Mouse (Mus musculus): Measurements from ENCODE around the gene Nalcn.

Gene Nalcn

GRCm38 (mm10) chr14:123512923-123513322 lies 114.0 kb downstream of the Nalcn start:
- no peak for DNase-seq (ENCODE audit: low spot score in 2 of 2)

DNA sequence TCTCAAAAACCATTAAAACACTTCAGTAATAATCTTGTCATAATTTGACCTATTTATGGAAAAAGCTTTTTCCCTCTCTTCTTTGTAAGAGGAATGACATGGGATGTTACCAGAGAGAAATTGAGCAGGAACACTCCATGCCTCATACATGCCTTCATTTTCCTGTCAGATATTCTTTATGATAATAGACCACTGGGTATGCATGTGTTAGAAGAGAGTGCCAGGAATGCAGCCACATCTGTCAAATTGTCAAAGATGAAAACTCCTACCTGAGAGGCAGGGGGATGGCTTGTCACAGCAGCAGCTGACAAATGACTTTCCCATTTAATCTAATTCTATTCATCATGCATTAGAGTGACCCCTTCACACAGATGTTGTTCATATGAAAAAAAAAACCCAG lies 131.4 kb downstream of the Nalcn start:
- DNase-seq (ENCODE audit: low spot score in 2 of 2): no peak

GRCm38 (mm10) chr14:123488575-123489207 lies 138.3 kb downstream of the Nalcn start:
- DNase-seq (ENCODE audit: low spot score in 2 of 2): no peak

DNA sequence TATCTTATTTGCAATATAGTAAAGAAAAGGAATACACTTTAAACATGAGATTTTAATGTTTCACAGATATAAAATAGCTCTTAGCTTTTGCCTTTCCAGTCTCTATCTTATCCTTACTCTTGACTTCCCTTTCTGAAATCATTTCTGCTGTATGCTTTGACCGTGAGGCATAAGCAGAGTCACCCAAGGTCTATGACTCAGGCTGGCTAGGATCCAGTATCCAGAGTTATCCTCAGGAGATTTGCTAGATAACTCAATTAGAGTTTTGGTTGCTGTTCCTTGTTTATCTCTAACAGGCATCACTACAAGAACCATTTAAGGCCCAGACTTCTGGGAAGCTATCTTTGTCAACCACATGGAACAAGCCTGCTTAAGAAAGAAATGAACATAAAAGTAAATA lies 164.9 kb downstream of the Nalcn start:
- no peak for DNase-seq (ENCODE audit: low spot score in 2 of 2)

- no peak for DNase-seq (ENCODE audit: low spot score in 2 of 2)
Observed at GRCm38 (mm10) chr14:123446031-123446430, 180.9 kb downstream of the Nalcn start.

- no peak for DNase-seq (ENCODE audit: low spot score in 2 of 2)
Observed at GRCm38 (mm10) chr14:123435542-123435941, 191.4 kb downstream of the Nalcn start.

GRCm38 (mm10) chr14:123376167-123376855 lies 250.6 kb downstream of the Nalcn start:
- peak; percentile 26 to 52 for DNase-seq (ENCODE audit: low spot score in 2 of 2)

DNA sequence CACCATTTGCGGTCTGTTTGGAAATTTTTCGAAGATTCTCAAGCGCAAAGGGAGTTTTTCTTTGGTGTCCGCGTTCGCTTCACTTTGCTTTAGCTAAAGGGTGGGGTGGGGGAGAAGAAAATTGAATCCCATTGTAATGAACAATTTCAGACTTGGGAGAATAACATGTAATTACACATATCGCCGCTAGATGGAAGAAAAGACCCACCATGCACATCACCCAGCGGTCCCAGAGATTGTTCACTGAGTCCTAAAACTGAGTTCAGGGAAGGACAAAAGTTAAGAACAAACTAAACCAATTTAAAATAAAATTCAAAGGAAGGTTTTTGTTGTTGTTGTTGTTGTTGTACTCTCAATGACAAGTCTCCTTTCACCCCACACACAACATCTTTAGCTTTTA lies 255.4 kb downstream of the Nalcn start:
- peak in 1 of 2 experiments; percentile 36 for DNase-seq (ENCODE audit: low spot score in 2 of 2)

DNA sequence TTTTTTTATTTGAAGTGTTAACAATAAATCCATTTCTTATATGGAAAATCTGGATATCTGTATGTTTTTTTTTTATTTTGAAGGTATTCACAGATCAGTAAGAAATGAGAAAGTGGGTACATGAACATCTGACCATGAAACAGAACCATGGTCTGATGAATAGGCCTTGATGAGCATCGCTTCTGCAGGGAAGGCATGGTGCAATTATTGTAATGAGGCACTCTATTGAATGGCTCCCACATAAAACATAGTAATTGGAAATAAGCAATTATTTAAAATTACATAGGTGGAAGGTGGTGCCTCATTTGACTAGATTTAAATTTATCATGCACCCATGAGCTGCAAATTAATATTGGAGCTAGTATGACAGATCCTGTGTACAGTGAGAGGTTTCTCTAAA lies 267.3 kb downstream of the Nalcn start:
- no peak for DNase-seq (ENCODE audit: low spot score in 2 of 2)

GRCm38 (mm10) chr14:123352973-123353372 lies 274.0 kb downstream of the Nalcn start:
- DNase-seq (ENCODE audit: low spot score in 2 of 2): peak; percentile 46 to 58

GRCm38 (mm10) chr14:123331841-123332240 lies 295.1 kb downstream of the Nalcn start:
- DNase-seq (ENCODE audit: low spot score in 2 of 2): no peak

GRCm38 (mm10) chr14:123314369-123314768 lies 312.6 kb downstream of the Nalcn start:
- DNase-seq (ENCODE audit: low spot score in 2 of 2): no peak

GRCm38 (mm10) chr14:123312371-123312770 lies 314.6 kb downstream of the Nalcn start:
- DNase-seq (ENCODE audit: low spot score in 2 of 2): no peak

DNA sequence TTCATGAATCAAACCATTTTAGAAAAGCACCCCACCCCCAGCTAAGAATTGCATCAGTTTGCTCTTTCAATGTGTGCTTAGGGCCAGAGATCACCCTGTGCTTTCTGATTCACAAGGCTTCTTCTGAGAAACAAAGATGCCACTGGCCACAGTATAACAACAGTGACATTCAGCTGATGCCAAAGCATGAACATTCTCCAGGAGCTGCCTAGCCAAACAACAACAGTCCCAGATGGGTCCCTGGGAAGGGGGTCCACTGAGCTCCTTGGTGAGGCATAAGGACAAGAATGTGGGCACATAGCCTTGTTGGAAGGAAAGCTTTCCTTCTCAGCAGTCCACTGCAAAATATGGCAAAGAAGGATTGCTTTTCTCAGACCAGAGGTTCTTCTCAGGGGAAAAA lies 330.9 kb downstream of the Nalcn start:
- no peak for DNase-seq (ENCODE audit: low spot score in 2 of 2)

GRCm38 (mm10) chr14:123291118-123292007 lies 335.6 kb downstream of the Nalcn start:
- no peak for DNase-seq (ENCODE audit: low spot score in 2 of 2)

GRCm38 (mm10) chr14:123282165-123282564 lies 344.8 kb downstream of the Nalcn start:
- DNase-seq (ENCODE audit: low spot score in 2 of 2): no peak

DNA sequence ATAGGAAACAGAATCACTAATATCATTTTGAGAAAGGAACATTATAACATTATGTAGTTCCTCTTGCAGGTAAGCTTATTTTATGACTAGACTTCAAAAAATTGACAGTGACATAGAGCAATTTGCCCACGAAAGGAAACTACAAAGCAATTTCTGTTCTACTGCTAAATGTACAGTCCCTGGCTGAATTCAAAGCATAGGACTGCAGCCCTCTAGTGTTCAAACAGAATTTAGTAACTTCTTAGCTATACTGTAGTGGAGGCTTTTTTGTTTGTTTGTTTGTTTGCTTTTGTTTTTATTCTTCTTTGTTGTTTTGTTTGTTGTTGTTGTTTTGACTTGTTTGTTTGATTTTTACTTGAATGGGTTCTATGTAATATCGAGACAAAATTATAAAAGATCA lies 354.8 kb downstream of the Nalcn start:
- DNase-seq (ENCODE audit: low spot score in 2 of 2): no peak

GRCm38 (mm10) chr14:123240738-123241137 lies 386.2 kb downstream of the Nalcn start:
- DNase-seq (ENCODE audit: low spot score in 2 of 2): no peak

- DNase-seq (ENCODE audit: low spot score in 2 of 2): peak; percentile 23 to 43
Observed at GRCm38 (mm10) chr14:123239945-123240344, 387.0 kb downstream of the Nalcn start.

DNA sequence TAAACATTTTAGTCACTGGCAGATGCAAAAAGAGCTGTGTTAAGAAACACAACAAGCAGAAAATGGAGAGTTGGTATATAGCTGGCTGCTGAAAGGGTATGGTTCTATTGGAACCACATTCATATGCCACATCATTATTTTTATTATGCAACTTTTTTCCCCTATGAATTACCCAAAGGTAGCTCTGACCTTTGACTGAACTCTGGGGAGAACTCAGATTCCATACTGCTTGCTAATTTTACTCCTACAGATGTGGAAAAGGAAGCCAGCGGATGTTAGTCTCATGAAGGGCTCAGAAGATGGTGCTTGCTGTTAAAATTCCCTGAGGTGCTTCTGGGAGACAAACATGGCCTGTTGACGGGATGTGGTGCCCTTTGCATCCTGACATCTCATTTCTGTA lies 389.9 kb downstream of the Nalcn start:
- no peak for DNase-seq (ENCODE audit: low spot score in 2 of 2)

- DNase-seq (ENCODE audit: low spot score in 2 of 2): peak in 1 of 2 experiments; percentile 3
Observed at GRCm38 (mm10) chr14:123232630-123233206, 394.2 kb downstream of the Nalcn start.
